ENCODE assay signal across 30 mouse cellular contexts in genomic region chr15:77387462-77387861, GRCm38 (mm10). TPM values are rescaled to one million over a fixed set of nuclear protein-coding genes. Genes with fewer than 3 reads are reported as not detected.
DNase-seq lines count a peak whose midpoint lies in the region; ATAC-seq and TF ChIP-seq lines count a peak whose summit lies in the region.
"Had no signal": no experiment of that assay in that cellular context is flagged by ENCODE, and none has a peak within 500 bp of the region (broad histone marks: within the 10 kb centered on the region; RNA-seq: fewer than 3 reads in every experiment).

No protein-coding gene starts in this region.

- H3K4me3 ChIP-seq in kidney, adult 2 months (ENCODE audit: insufficient read depth, low read depth, low read length) = no peak overlapping the region
- H3K4me3 ChIP-seq in kidney, embryonic 15.5 days (replicated peaks) = no peak overlapping the region
- H3K4me3 ChIP-seq in megakaryocyte, embryonic 14.5 days (replicated peaks) = peak overlapping the region; percentile 42
- H3K4me3 ChIP-seq in thymus, adult 2 months (ENCODE audit: control insufficient read depth, insufficient read depth, low read length) = no peak overlapping the region
- H3K4me3 ChIP-seq: forebrain, embryonic 10.5 days; heart, embryonic 12.5 days; hindbrain, embryonic 10.5 days; limb, embryonic 12.5 days had no signal

- H3K36me3 ChIP-seq in kidney, adult 2 months (ENCODE audit: control insufficient read depth, insufficient read depth, low read length) = no peaks in the 10 kb centered on the region
- H3K36me3 ChIP-seq in kidney, embryonic 15.5 days = no peaks in the 10 kb centered on the region
- no peaks in the 10 kb centered on the region for H3K36me3 ChIP-seq in megakaryocyte, embryonic 14.5 days (replicated peaks; ENCODE audit: low read length)
- H3K36me3 ChIP-seq in thymus, adult 2 months (ENCODE audit: control insufficient read depth, insufficient read depth, low read length) = no peaks in the 10 kb centered on the region
- H3K36me3 ChIP-seq: forebrain, embryonic 10.5 days; heart, embryonic 12.5 days; hindbrain, embryonic 10.5 days; limb, embryonic 12.5 days had no signal

- ATAC-seq in kidney, embryonic 15.5 days (replicated peaks; ENCODE audit: low FRiP score) = no peak
- no peak for ATAC-seq in megakaryocyte, adult 5-6 weeks (ENCODE audit: poor library complexity, severe bottlenecking)
- no peak for ATAC-seq in megakaryocyte-erythroid progenitor cell, adult 5-6 weeks (replicated peaks; ENCODE audit: low FRiP score, low TSS enrichment, poor library complexity, severe bottlenecking)
- ATAC-seq: forebrain, embryonic 16.5 days; hindbrain, embryonic 16.5 days had no signal

- no peak for TF ChIP-seq POLR2A in kidney, adult 2 months (IDR thresholded peaks at IDR 0.05; ENCODE audit: low read depth, low read length)
- no peak for TF ChIP-seq POLR2A in thymus, adult 2 months (IDR thresholded peaks at IDR 0.05; ENCODE audit: control insufficient read depth, extremely low read depth, insufficient read depth, low read length, poor library complexity)

- H3K9me3 ChIP-seq in kidney, embryonic 15.5 days (replicated peaks) = no peaks in the 10 kb centered on the region
- H3K9me3 ChIP-seq in megakaryocyte, embryonic 14.5 days = no peaks in the 10 kb centered on the region
- H3K9me3 ChIP-seq: forebrain, embryonic 10.5 days; heart, embryonic 12.5 days; hindbrain, embryonic 10.5 days; limb, embryonic 12.5 days had no signal

- DNase-seq in kidney, adult 2 months = peak; percentile 87
- DNase-seq in kidney, postnatal 25 days = peak; percentile 32 to 53
- peak; percentile 84 for DNase-seq in yolk sac, embryonic 10.5 days (ENCODE audit: low spot score)
- DNase-seq in thymus, adult 2 months = no peak
- DNase-seq: adrenal gland, adult 8-10 months; cerebellum, adult 18-20 months; cerebellum, postnatal 14 days; gastrocnemius, postnatal 14 days; heart, adult 11 months; heart, postnatal 10 days; lung, adult 18-20 months; lung, postnatal 10 days; right cerebral cortex, postnatal 14 days; spleen, adult 18-20 months; thymus, postnatal 25 days had no signal

- no peak overlapping the region for H3K27ac ChIP-seq in kidney, adult 2 months (ENCODE audit: insufficient read depth, low read depth, low read length)
- no peak overlapping the region for H3K27ac ChIP-seq in kidney, embryonic 15.5 days
- no peak overlapping the region for H3K27ac ChIP-seq in thymus, adult 2 months (ENCODE audit: control insufficient read depth, insufficient read depth, low read length)
- H3K27ac ChIP-seq: forebrain, embryonic 10.5 days; hindbrain, embryonic 10.5 days; kidney, postnatal 0 days; limb, embryonic 12.5 days had no signal

- H3K9ac ChIP-seq in kidney, embryonic 15.5 days = no peak overlapping the region
- H3K9ac ChIP-seq: heart, embryonic 12.5 days; limb, embryonic 12.5 days had no signal

- no peak for TF ChIP-seq CTCF in kidney, adult 2 months (conservative IDR thresholded peaks at IDR 0.05; ENCODE audit: insufficient read depth, insufficient read length, low read depth, low read length)
- TF ChIP-seq CTCF in thymus, adult 2 months (IDR thresholded peaks at IDR 0.05; ENCODE audit: borderline replicate concordance, control insufficient read depth, extremely low read depth, insufficient read depth, low read length, poor library complexity) = no peak

- H3K4me2 ChIP-seq in kidney, embryonic 15.5 days = no peak overlapping the region
- H3K4me2 ChIP-seq: heart, embryonic 12.5 days; limb, embryonic 12.5 days had no signal

- 55% methylated on average over 2 of the region's 2 CpGs for WGBS in kidney, adult 2 months
- WGBS in kidney, embryonic 15.5 days = 79% methylated on average over 2 of the region's 2 CpGs
- WGBS in thymus, adult 2 months = 88% methylated on average over 2 of the region's 2 CpGs

- no peaks in the 10 kb centered on the region for H3K27me3 ChIP-seq in kidney, adult 2 months (replicated peaks; ENCODE audit: control insufficient read depth, insufficient read depth, low read length)
- no peaks in the 10 kb centered on the region for H3K27me3 ChIP-seq in kidney, embryonic 15.5 days
- peaks cover 3% of the 10 kb centered on the region for H3K27me3 ChIP-seq in megakaryocyte, embryonic 14.5 days (replicated peaks)
- H3K27me3 ChIP-seq in thymus, adult 2 months (ENCODE audit: control insufficient read depth, insufficient read depth, low read length) = no peaks in the 10 kb centered on the region
- H3K27me3 ChIP-seq: limb, embryonic 12.5 days had no signal

- H3K4me1 ChIP-seq in kidney, adult 2 months (ENCODE audit: control insufficient read depth, insufficient read depth, low read length) = no peaks in the 10 kb centered on the region
- no peaks in the 10 kb centered on the region for H3K4me1 ChIP-seq in kidney, embryonic 15.5 days
- no peaks in the 10 kb centered on the region for H3K4me1 ChIP-seq in megakaryocyte, embryonic 14.5 days
- H3K4me1 ChIP-seq in thymus, adult 2 months (replicated peaks; ENCODE audit: control insufficient read depth, insufficient read depth, low read length) = no peaks in the 10 kb centered on the region
- H3K4me1 ChIP-seq: forebrain, embryonic 10.5 days; heart, embryonic 12.5 days; hindbrain, embryonic 10.5 days; limb, embryonic 12.5 days had no signal

RNA-seq across cellular contexts. Expression of gene Apol7a, which starts 11.4 kb away (rescaled TPM):
- polyA plus RNA-seq in kidney, adult 2 months (2012; rRNA removed) = not detected in 2 replicates
- polyA plus RNA-seq in kidney, embryonic 15.5 days (2015; fragmentation: Nextera tagmentation; extraction: Ambion mirVana) = 0.06 TPM in 1 of 2 replicates, not detected in the other
- not detected in 2 replicates for polyA plus RNA-seq in megakaryocyte, embryonic 14.5 days (2012; ENCODE audit: insufficient read depth, low replicate concordance)
- not detected in 2 replicates for total RNA-seq in megakaryocyte, adult 5-6 weeks (2015)
- not detected in 2 replicates for total RNA-seq in megakaryocyte, adult 5-6 weeks (2017)
- not detected in 2 replicates for total RNA-seq in megakaryocyte-erythroid progenitor cell, adult 5-6 weeks (2014; fragmentation: Nextera tagmentation)
- total RNA-seq in megakaryocyte-erythroid progenitor cell, adult 5-6 weeks (2017) = not detected in 2 replicates
- 0.19 and 0.20 TPM in 2 replicates for polyA plus RNA-seq in thymus, adult 2 months (2012; rRNA removed)
- total RNA-seq: midbrain, postnatal 0 days had no signal
- polyA plus RNA-seq: embryonic facial prominence, embryonic 11.5 days; forebrain, embryonic 10.5 days; forebrain, embryonic 16.5 days; hindbrain, embryonic 10.5 days; hindbrain, embryonic 16.5 days; limb, embryonic 12.5 days; midbrain, postnatal 0 days; neural tube, embryonic 14.5 days had no signal

RNA-seq across cellular contexts. Expression of gene Apol9a, which starts 23.5 kb away (rescaled TPM):
- polyA plus RNA-seq in kidney, adult 2 months (2012; rRNA removed) = 1.5 and 1.7 TPM in 2 replicates
- 0.17 TPM in 1 of 2 replicates, not detected in the other for polyA plus RNA-seq in kidney, embryonic 15.5 days (2015; fragmentation: Nextera tagmentation; extraction: Ambion mirVana)
- polyA plus RNA-seq in megakaryocyte, embryonic 14.5 days (2012; ENCODE audit: insufficient read depth, low replicate concordance) = not detected in 2 replicates
- total RNA-seq in megakaryocyte, adult 5-6 weeks (2015) = not detected in 2 replicates
- total RNA-seq in megakaryocyte, adult 5-6 weeks (2017) = 0.04 TPM in 1 of 2 replicates, not detected in the other
- not detected in 2 replicates for total RNA-seq in megakaryocyte-erythroid progenitor cell, adult 5-6 weeks (2014; fragmentation: Nextera tagmentation)
- total RNA-seq in megakaryocyte-erythroid progenitor cell, adult 5-6 weeks (2017) = 0.99 TPM in 1 of 2 replicates, not detected in the other
- polyA plus RNA-seq in thymus, adult 2 months (2012; rRNA removed) = 2.8 and 5.4 TPM in 2 replicates
- total RNA-seq: ES-E14; gastrocnemius, postnatal 14 days had no signal
- polyA plus RNA-seq: embryonic facial prominence, embryonic 11.5 days; forebrain, embryonic 10.5 days; limb, embryonic 12.5 days had no signal

RNA-seq across cellular contexts. Expression of gene Apol7b, which starts 59.8 kb away (rescaled TPM):
- not detected in 2 replicates for polyA plus RNA-seq in kidney, adult 2 months (2012; rRNA removed)
- polyA plus RNA-seq in kidney, embryonic 15.5 days (2015; fragmentation: Nextera tagmentation; extraction: Ambion mirVana) = 0.18 TPM in 1 of 2 replicates, not detected in the other
- not detected in 2 replicates for polyA plus RNA-seq in megakaryocyte, embryonic 14.5 days (2012; ENCODE audit: insufficient read depth, low replicate concordance)
- 0.54 TPM in 1 of 2 replicates, not detected in the other for total RNA-seq in megakaryocyte, adult 5-6 weeks (2015)
- total RNA-seq in megakaryocyte, adult 5-6 weeks (2017) = 4.8 TPM in 1 of 2 replicates, not detected in the other
- total RNA-seq in megakaryocyte-erythroid progenitor cell, adult 5-6 weeks (2014; fragmentation: Nextera tagmentation) = 2.3 TPM in 1 of 2 replicates, not detected in the other
- total RNA-seq in megakaryocyte-erythroid progenitor cell, adult 5-6 weeks (2017) = not detected in 2 replicates
- polyA plus RNA-seq in thymus, adult 2 months (2012; rRNA removed) = 0.10 and 0.27 TPM in 2 replicates
- total RNA-seq: midbrain, postnatal 0 days had no signal
- polyA plus RNA-seq: embryonic facial prominence, embryonic 11.5 days; forebrain, embryonic 10.5 days; forebrain, embryonic 16.5 days; heart, embryonic 12.5 days; hindbrain, embryonic 10.5 days; hindbrain, embryonic 16.5 days; kidney, postnatal 0 days; limb, embryonic 12.5 days; midbrain, postnatal 0 days; neural tube, embryonic 14.5 days had no signal
